Comparison of ENCODE assay signal across 8 mouse cellular contexts in the genomic region with DNA sequence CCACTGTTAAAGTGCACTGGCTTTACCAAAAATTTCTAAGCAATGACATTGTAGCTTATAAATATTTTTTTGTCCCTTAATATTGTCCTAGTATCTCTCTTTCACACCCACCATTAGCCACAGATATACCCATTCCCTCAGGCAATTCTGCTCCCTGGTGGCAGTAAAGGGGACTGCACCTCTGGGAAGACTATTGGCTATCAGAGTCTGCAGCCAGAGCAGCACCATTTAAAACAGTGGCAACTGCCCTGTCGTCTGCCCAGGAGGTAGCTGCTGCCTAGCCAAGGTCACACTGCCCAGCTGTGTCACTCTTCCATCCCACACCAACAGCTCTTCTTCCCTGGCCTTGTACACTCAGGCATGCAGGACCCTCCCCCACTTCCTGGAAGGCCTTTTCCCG. TPM values are rescaled to one million over a fixed set of nuclear protein-coding genes. Genes with fewer than 3 reads are reported as not detected.
DNase-seq lines count a peak whose midpoint lies in the region; ATAC-seq lines count a peak whose summit lies in the region.

No protein-coding gene starts in this region.

- H3K9me3 ChIP-seq in hindbrain, embryonic 13.5 days = no peaks in the 10 kb centered on the region
- H3K9me3 ChIP-seq in limb, embryonic 13.5 days = no peaks in the 10 kb centered on the region
- H3K9me3 ChIP-seq in neural tube, embryonic 11.5 days (ENCODE audit: control insufficient read depth, low read length) = no peaks in the 10 kb centered on the region

- H3K4me1 ChIP-seq in hindbrain, embryonic 13.5 days (replicated peaks) = 0 out of 2 replicates have a peak, but pooled peaks cover 4% of the 10 kb centered on the region
- peaks cover 41% of the 10 kb centered on the region for H3K4me1 ChIP-seq in limb, embryonic 13.5 days
- H3K4me1 ChIP-seq in neural tube, embryonic 11.5 days (ENCODE audit: control insufficient read depth, insufficient read depth, low read length) = no peaks in the 10 kb centered on the region; the same call in 1 of the 2 replicates

- no peaks in the 10 kb centered on the region for H3K36me3 ChIP-seq in hindbrain, embryonic 13.5 days
- H3K36me3 ChIP-seq in limb, embryonic 13.5 days = peaks cover 22% of the 10 kb centered on the region
- no peaks in the 10 kb centered on the region for H3K36me3 ChIP-seq in neural tube, embryonic 11.5 days (ENCODE audit: control insufficient read depth, insufficient read depth, low read length)

- no peak overlapping the region for H3K4me2 ChIP-seq in hindbrain, embryonic 13.5 days
- H3K4me2 ChIP-seq in limb, embryonic 13.5 days (replicated peaks) = peak overlapping the region; percentile 70
- H3K4me2 ChIP-seq in neural tube, embryonic 11.5 days (ENCODE audit: low read depth) = no peak overlapping the region

- 0 out of 2 replicates have a peak, but pooled peaks have one; percentile 49 for ATAC-seq in hindbrain, embryonic 13.5 days (ENCODE audit: low FRiP score)
- ATAC-seq in limb, embryonic 13.5 days (ENCODE audit: low FRiP score, low read depth) = peak; percentile 6; the same call in 1 of the 2 replicates
- 0 out of 2 replicates have a peak, but pooled peaks have one; percentile 9 for ATAC-seq in neural tube, embryonic 11.5 days (ENCODE audit: insufficient read depth, low FRiP score, low TSS enrichment)

- peak; percentile 73 to 76 for DNase-seq in layer of hippocampus, postnatal 10 days (ENCODE audit: low spot score in 2 of 2)
- DNase-seq in layer of hippocampus, adult 9-11 months = no peak
- DNase-seq in adrenal gland, postnatal 36 days = peak; percentile 79 to 83
- DNase-seq in gastrocnemius, adult 18-20 months (ENCODE audit: low spot score) = peak; percentile 79
- peak; percentile 64 for DNase-seq in neural tube, embryonic 11.5 days (ENCODE audit: low spot score)
- DNase-seq in testis, postnatal 10 days (ENCODE audit: low spot score) = peak; percentile 88

- H3K27me3 ChIP-seq in hindbrain, embryonic 13.5 days = peaks cover 9% of the 10 kb centered on the region; the same call in 1 of the 2 replicates
- H3K27me3 ChIP-seq in limb, embryonic 13.5 days = no peaks in the 10 kb centered on the region
- H3K27me3 ChIP-seq in neural tube, embryonic 11.5 days (ENCODE audit: control insufficient read depth, insufficient read depth, low read length) = no peaks in the 10 kb centered on the region

- 0 out of 2 replicates have a peak overlapping the region, but pooled peaks have one; percentile 6 for H3K27ac ChIP-seq in hindbrain, embryonic 13.5 days
- H3K27ac ChIP-seq in limb, embryonic 13.5 days = peak overlapping the region; percentile 98
- no peak overlapping the region for H3K27ac ChIP-seq in neural tube, embryonic 11.5 days (ENCODE audit: low read depth, low read length)

- 45% methylated on average over 2 of the region's 2 CpGs for WGBS in hindbrain, embryonic 13.5 days
- 38% methylated on average over 2 of the region's 2 CpGs for WGBS in limb, embryonic 13.5 days
- WGBS in neural tube, embryonic 11.5 days = 53% methylated on average over 2 of the region's 2 CpGs

- H3K9ac ChIP-seq in hindbrain, embryonic 13.5 days = no peak overlapping the region
- peak overlapping the region; percentile 71 for H3K9ac ChIP-seq in limb, embryonic 13.5 days
- no peak overlapping the region for H3K9ac ChIP-seq in neural tube, embryonic 11.5 days (ENCODE audit: low read length)

- H3K4me3 ChIP-seq in hindbrain, embryonic 13.5 days = no peak overlapping the region
- H3K4me3 ChIP-seq in limb, embryonic 13.5 days = peak overlapping the region; percentile 40
- H3K4me3 ChIP-seq in neural tube, embryonic 11.5 days (ENCODE audit: low read depth, low read length) = no peak overlapping the region

RNA-seq across cellular contexts. Expression of gene Trpm5, which starts 8.1 kb away (rescaled TPM):
- total RNA-seq in layer of hippocampus, postnatal 10 days (2021) = under 1 TPM; 0.31 to 0.59 TPM
- total RNA-seq in adrenal gland, postnatal 36 days (2021) = under 1 TPM in 1 of 2 experiments, not detected in 1; 0.43 TPM
- total RNA-seq in gastrocnemius, adult 18-20 months (2021) = not detected
- 1.4 and 1.9 TPM in 2 replicates for polyA plus RNA-seq in hindbrain, embryonic 13.5 days (2015; fragmentation: Nextera tagmentation; extraction: Ambion mirVana)
- polyA plus RNA-seq in limb, embryonic 13.5 days (2015; fragmentation: Nextera tagmentation; extraction: Ambion mirVana) = 20.9 and 22.1 TPM in 2 replicates
- polyA plus RNA-seq in neural tube, embryonic 11.5 days (2014; fragmentation: Nextera tagmentation; extraction: Ambion mirVana) = 0.68 and 0.77 TPM in 2 replicates

RNA-seq across cellular contexts. Expression of gene Tssc4, which starts 17.3 kb away (rescaled TPM):
- 10 to 100 TPM; 41.9 to 46.0 TPM for total RNA-seq in layer of hippocampus, postnatal 10 days (2021)
- total RNA-seq in adrenal gland, postnatal 36 days (2021) = 10 to 100 TPM; 32.4 to 33.3 TPM
- 1 to 10 TPM; 6.7 to 8.0 TPM for total RNA-seq in gastrocnemius, adult 18-20 months (2021)
- 90.8 and 99.3 TPM in 2 replicates for polyA plus RNA-seq in hindbrain, embryonic 13.5 days (2015; fragmentation: Nextera tagmentation; extraction: Ambion mirVana)
- polyA plus RNA-seq in limb, embryonic 13.5 days (2015; fragmentation: Nextera tagmentation; extraction: Ambion mirVana) = 112 and 115 TPM in 2 replicates
- polyA plus RNA-seq in neural tube, embryonic 11.5 days (2014; fragmentation: Nextera tagmentation; extraction: Ambion mirVana) = 68.8 and 70.2 TPM in 2 replicates

RNA-seq across cellular contexts. Expression of gene Kcnq1, which starts 19.8 kb away (rescaled TPM):
- total RNA-seq in layer of hippocampus, postnatal 10 days (2021) = 1 to 10 TPM; 1.0 to 2.3 TPM
- total RNA-seq in adrenal gland, postnatal 36 days (2021) = 1 to 10 TPM; 2.9 to 7.6 TPM
- total RNA-seq in gastrocnemius, adult 18-20 months (2021) = under 1 TPM; 0.50 to 0.57 TPM
- polyA plus RNA-seq in hindbrain, embryonic 13.5 days (2015; fragmentation: Nextera tagmentation; extraction: Ambion mirVana) = 1.3 and 1.7 TPM in 2 replicates
- 0.61 and 0.87 TPM in 2 replicates for polyA plus RNA-seq in limb, embryonic 13.5 days (2015; fragmentation: Nextera tagmentation; extraction: Ambion mirVana)
- polyA plus RNA-seq in neural tube, embryonic 11.5 days (2014; fragmentation: Nextera tagmentation; extraction: Ambion mirVana) = 1.6 and 1.7 TPM in 2 replicates

RNA-seq across cellular contexts. Expression of gene Cd81, which starts 33.8 kb away (rescaled TPM):
- 100 to 1,000 TPM; 395 to 401 TPM for total RNA-seq in layer of hippocampus, postnatal 10 days (2021)
- total RNA-seq in adrenal gland, postnatal 36 days (2021) = 100 to 1,000 TPM; 689 to 765 TPM
- 100 to 1,000 TPM in 1 of 2 experiments, 10 to 100 TPM in 1; 97.2 to 115 TPM for total RNA-seq in gastrocnemius, adult 18-20 months (2021)
- 322 and 332 TPM in 2 replicates for polyA plus RNA-seq in hindbrain, embryonic 13.5 days (2015; fragmentation: Nextera tagmentation; extraction: Ambion mirVana)
- 532 and 537 TPM in 2 replicates for polyA plus RNA-seq in limb, embryonic 13.5 days (2015; fragmentation: Nextera tagmentation; extraction: Ambion mirVana)
- 282 and 291 TPM in 2 replicates for polyA plus RNA-seq in neural tube, embryonic 11.5 days (2014; fragmentation: Nextera tagmentation; extraction: Ambion mirVana)
